In genomic region chr13:100103052-100103658, GRCm38 (mm10) we compare ENCODE assay signal across 8 mouse cellular contexts. TPM values are rescaled to one million over a fixed set of nuclear protein-coding genes. Genes with fewer than 3 reads are reported as not detected.
DNase-seq lines count a peak whose midpoint lies in the region; ATAC-seq and TF ChIP-seq lines count a peak whose summit lies in the region.

No protein-coding gene starts in this region.

- peak; percentile 4 for DNase-seq in embryo, embryonic 9.5 days (ENCODE audit: extremely low spot score)
- no peak for DNase-seq in embryo, embryonic 10 days (ENCODE audit: low spot score)
- peak; percentile 66 for DNase-seq in 416B (ENCODE audit: low read depth)
- no peak for DNase-seq in limb, embryonic 14.5 days (ENCODE audit: low spot score)
- no peak for DNase-seq in ovary, adult 18-20 months (ENCODE audit: low spot score)
- DNase-seq in layer of hippocampus, postnatal 10 days (ENCODE audit: low spot score in 2 of 2), result no peak

- peaks cover 6% of the 10 kb centered on the region for H3K4me1 ChIP-seq in embryonic fibroblast, embryonic 13.5 days (ENCODE audit: control insufficient read depth, insufficient read depth, low read length)
- peaks cover 9% of the 10 kb centered on the region for H3K4me1 ChIP-seq in limb, embryonic 14.5 days (ENCODE audit: control insufficient read depth, insufficient read depth, low read length)
- H3K4me1 ChIP-seq in stomach, embryonic 14.5 days (ENCODE audit: control insufficient read depth, insufficient read depth, low read length), result peaks cover 13% of the 10 kb centered on the region; the same call in 1 of the 2 replicates

- no peaks in the 10 kb centered on the region for H3K9me3 ChIP-seq in limb, embryonic 14.5 days (ENCODE audit: control insufficient read depth, low read length)
- no peaks in the 10 kb centered on the region for H3K9me3 ChIP-seq in stomach, embryonic 14.5 days (ENCODE audit: control insufficient read depth, low read depth, low read length)

- TF ChIP-seq POLR2A in embryonic fibroblast, embryonic 13.5 days (IDR thresholded peaks at IDR 0.05; ENCODE audit: low read depth, low read length), result no peak
- TF ChIP-seq POLR2A in limb, embryonic 14.5 days (IDR thresholded peaks at IDR 0.05; ENCODE audit: borderline replicate concordance, extremely low read depth, insufficient read depth, insufficient read length), result no peak

- peak overlapping the region; percentile 51 for H3K4me2 ChIP-seq in limb, embryonic 14.5 days (replicated peaks; ENCODE audit: low read depth, low read length, severe bottlenecking)
- peak overlapping the region; percentile 80 for H3K4me2 ChIP-seq in stomach, embryonic 14.5 days (replicated peaks; ENCODE audit: low read depth, low read length)

- peak overlapping the region; percentile 100 for H3K4me3 ChIP-seq in embryonic fibroblast, embryonic 13.5 days (ENCODE audit: insufficient read depth, low read length)
- peak overlapping the region; percentile 99 for H3K4me3 ChIP-seq in limb, embryonic 14.5 days (replicated peaks; ENCODE audit: low read length)
- peak overlapping the region; percentile 96 for H3K4me3 ChIP-seq in stomach, embryonic 14.5 days (ENCODE audit: low read depth, low read length)

- H3K9ac ChIP-seq in limb, embryonic 14.5 days (ENCODE audit: low read depth, low read length, severe bottlenecking), result peak overlapping the region; percentile 90
- peak overlapping the region; percentile 90 for H3K9ac ChIP-seq in stomach, embryonic 14.5 days (replicated peaks; ENCODE audit: low read depth, low read length)

- H3K27ac ChIP-seq in embryonic fibroblast, embryonic 13.5 days (ENCODE audit: insufficient read depth, low read length), result peak overlapping the region; percentile 8; the same call in 1 of the 2 replicates
- peak overlapping the region; percentile 70 for H3K27ac ChIP-seq in limb, embryonic 14.5 days (replicated peaks; ENCODE audit: low read depth, low read length)
- peak overlapping the region; percentile 77; the same call in 1 of the 2 replicates for H3K27ac ChIP-seq in stomach, embryonic 14.5 days (ENCODE audit: low read length)

- no peaks in the 10 kb centered on the region for H3K27me3 ChIP-seq in limb, embryonic 14.5 days (ENCODE audit: control insufficient read depth, insufficient read depth, low read length)
- H3K27me3 ChIP-seq in stomach, embryonic 14.5 days (ENCODE audit: control insufficient read depth, insufficient read depth, low read length), result no peaks in the 10 kb centered on the region

- ATAC-seq in limb, embryonic 14.5 days (ENCODE audit: low FRiP score, low read depth), result no peak
- ATAC-seq in stomach, embryonic 14.5 days (ENCODE audit: insufficient number of reproducible peaks, insufficient read depth, low FRiP score, low read depth), result no peak

- 7% methylated on average over 15 of the region's 15 CpGs for WGBS in limb, embryonic 14.5 days
- 5% methylated on average over 15 of the region's 15 CpGs for WGBS in stomach, embryonic 14.5 days

- TF ChIP-seq CTCF in embryonic fibroblast, embryonic 13.5 days (IDR thresholded peaks at IDR 0.05; ENCODE audit: borderline replicate concordance, insufficient read depth, low read length), result no peak

- peaks cover 9% of the 10 kb centered on the region for H3K36me3 ChIP-seq in limb, embryonic 14.5 days (ENCODE audit: control insufficient read depth, insufficient read depth, low read length)
- no peaks in the 10 kb centered on the region for H3K36me3 ChIP-seq in stomach, embryonic 14.5 days (ENCODE audit: control insufficient read depth, insufficient read depth, low read length)

RNA-seq across cellular contexts. Expression of gene Bdp1, which starts 0.7 kb away (rescaled TPM):
- polyA plus RNA-seq in embryonic fibroblast, embryonic 13.5 days (2011; ENCODE audit: insufficient read length, low read depth, missing spikeins), result 27.0 and 27.2 TPM in 2 replicates
- 10.0 and 12.7 TPM in 2 replicates for polyA plus RNA-seq in limb, embryonic 14.5 days (2012; rRNA removed)
- polyA plus RNA-seq in limb, embryonic 14.5 days (2014; fragmentation: Nextera tagmentation; extraction: Ambion mirVana), result 20.6 and 26.4 TPM in 2 replicates
- 28.7 and 29.6 TPM in 2 replicates for polyA plus RNA-seq in stomach, embryonic 14.5 days (2014; fragmentation: Nextera tagmentation; extraction: Ambion mirVana)
- 10 to 100 TPM; 33.4 to 35.3 TPM for total RNA-seq in layer of hippocampus, postnatal 10 days (2021)

RNA-seq across cellular contexts. Expression of gene Serf1, which starts 4.7 kb away (rescaled TPM):
- 69.0 and 76.3 TPM in 2 replicates for polyA plus RNA-seq in embryonic fibroblast, embryonic 13.5 days (2011; ENCODE audit: insufficient read length, low read depth, missing spikeins)
- 53.6 and 118 TPM in 2 replicates for polyA plus RNA-seq in limb, embryonic 14.5 days (2012; rRNA removed)
- polyA plus RNA-seq in limb, embryonic 14.5 days (2014; fragmentation: Nextera tagmentation; extraction: Ambion mirVana), result 181 and 193 TPM in 2 replicates
- polyA plus RNA-seq in stomach, embryonic 14.5 days (2014; fragmentation: Nextera tagmentation; extraction: Ambion mirVana), result 174 and 178 TPM in 2 replicates
- 10 to 100 TPM; 49.2 to 63.3 TPM for total RNA-seq in layer of hippocampus, postnatal 10 days (2021)

RNA-seq across cellular contexts. Expression of gene Smn1, which starts 21.5 kb away (rescaled TPM):
- polyA plus RNA-seq in embryonic fibroblast, embryonic 13.5 days (2011; ENCODE audit: insufficient read length, low read depth, missing spikeins), result 50.1 and 79.5 TPM in 2 replicates
- polyA plus RNA-seq in limb, embryonic 14.5 days (2012; rRNA removed), result 54.4 and 63.9 TPM in 2 replicates
- polyA plus RNA-seq in limb, embryonic 14.5 days (2014; fragmentation: Nextera tagmentation; extraction: Ambion mirVana), result 50.4 and 53.0 TPM in 2 replicates
- 52.3 and 56.8 TPM in 2 replicates for polyA plus RNA-seq in stomach, embryonic 14.5 days (2014; fragmentation: Nextera tagmentation; extraction: Ambion mirVana)
- total RNA-seq in layer of hippocampus, postnatal 10 days (2021), result 10 to 100 TPM; 39.3 to 45.0 TPM

Comparison
In these comparisons a context has a peak if more than half of its experiments do, and no peak if none do; other contexts are left out.
1. DNase-seq: peak in embryo, embryonic 9.5 days (single experiment) and 416B (single experiment); none in embryo, embryonic 10 days (single experiment), limb, embryonic 14.5 days (single experiment), ovary, adult 18-20 months (single experiment) and layer of hippocampus, postnatal 10 days (0 of 2).
2. H3K27ac ChIP-seq: peak in every context shown above with its lines; median percentile 77 in stomach, embryonic 14.5 days; 70 in limb, embryonic 14.5 days; 8 in embryonic fibroblast, embryonic 13.5 days.
3. Peak in every context shown above with its lines, with median percentiles within 50 percentile points of each other: H3K4me3 ChIP-seq.